Mouse (Mus musculus): Measurements from ENCODE around the gene Gabpb2. TPM values are rescaled to one million over a fixed set of nuclear protein-coding genes. Genes with fewer than 3 reads are reported as not detected.
"Not testable (repeated sequence)": the region's sequence is repeated elsewhere in the genome, so short reads cannot be mapped to it uniquely, and the experiment has no call there.

Gene Gabpb2
- total and polyA plus RNA-seq, 3 experiments = 8.6 to 14.1 (median 13.5) TPM

GRCm38 (mm10) chr3:95140795-95141194 lies 76.9 kb downstream of the Gabpb2 start:
- intact Hi-C loops (cut with DNase I) = loop anchor here (5.0 kb wide), 1 partner anchor 98 kb away; the partner anchor contains the start of gene Psmd4

DNA sequence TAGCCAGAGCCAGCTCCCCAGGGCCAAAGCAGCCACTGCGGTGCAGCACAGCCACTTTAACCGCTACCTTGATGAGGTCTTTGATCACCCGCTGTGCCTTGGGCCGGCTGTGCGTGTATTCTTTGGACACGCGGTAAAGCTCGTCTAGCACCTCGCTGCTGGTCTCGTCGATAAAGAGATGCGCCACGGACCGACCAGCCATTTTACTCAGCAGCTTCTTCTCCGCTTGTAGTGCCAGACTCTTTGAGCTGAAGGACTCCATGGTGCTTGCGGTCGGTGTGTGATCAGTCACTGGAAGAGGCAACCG lies 77.5 kb downstream of the Gabpb2 start:
- no peak for TF ChIP-seq POLR2A (IDR thresholded peaks at IDR 0.05; ENCODE audit: insufficient read depth, low read depth, low read length)
- no peak for TF ChIP-seq EP300 (IDR thresholded peaks at IDR 0.05; ENCODE audit: insufficient read depth, low read depth, low read length)
- TF ChIP-seq CTCF (IDR thresholded peaks at IDR 0.05) = no peak
- Histone ChIP-seq H3K27ac (no peak overlapping the region), H3K4me3 (no peak overlapping the region), H3K36me3 (ENCODE audit: control insufficient read depth, insufficient read depth, low read length) (no peaks in the 10 kb centered on the region), H3K27me3 (ENCODE audit: control insufficient read depth, insufficient read depth, low read length) (no peaks in the 10 kb centered on the region), H3K4me1 (ENCODE audit: control insufficient read depth, insufficient read depth, low read length) (peaks cover 3% of the 10 kb centered on the region; the same call in 1 of the 2 replicates), H3K9ac (ENCODE audit: low read depth, low read length) (no peak overlapping the region), H3K79me2 (replicated peaks; ENCODE audit: control insufficient read depth, insufficient read depth, low read length) (no peaks in the 10 kb centered on the region)
- intact Hi-C loops (cut with DNase I) = loop anchor here (5.0 kb wide), 1 partner anchor 98 kb away; the partner anchor contains the start of gene Psmd4
- DNase-seq = no peak
- WGBS = 73% methylated on average over 18 of the region's 18 CpGs

More at GRCm38 (mm10) chr3:95140795-95141194, 76.9 kb downstream of the Gabpb2 start:
- H3K79me2 ChIP-seq (replicated peaks; ENCODE audit: control insufficient read depth, insufficient read depth, low read length) = no peaks in the 10 kb centered on the region
- H3K36me3 ChIP-seq (ENCODE audit: control insufficient read depth, insufficient read depth, low read length) = no peaks in the 10 kb centered on the region
- H3K4me1 ChIP-seq (ENCODE audit: control insufficient read depth, insufficient read depth, low read length) = no peaks in the 10 kb centered on the region; the same call in 1 of the 2 replicates
- H3K27ac ChIP-seq = no peak overlapping the region; the same call in 1 of the 2 replicates
- no peak overlapping the region for H3K4me3 ChIP-seq
- H3K27me3 ChIP-seq (ENCODE audit: control insufficient read depth, insufficient read depth, low read length) = no peaks in the 10 kb centered on the region
- 96% methylated on average over 6 of the region's 6 CpGs for WGBS
- no peak for DNase-seq
- no peak overlapping the region for H3K9ac ChIP-seq (ENCODE audit: low read depth, low read length)
- TF ChIP-seq CTCF (IDR thresholded peaks at IDR 0.05) (no peak), POLR2A (IDR thresholded peaks at IDR 0.05; ENCODE audit: insufficient read depth, low read depth, low read length) (no peak), EP300 (IDR thresholded peaks at IDR 0.05; ENCODE audit: insufficient read depth, low read depth, low read length) (no peak)

- Histone ChIP-seq H3K9ac (ENCODE audit: low read depth, low read length) (no peak overlapping the region), H3K36me3 (ENCODE audit: control insufficient read depth, insufficient read depth, low read length) (no peaks in the 10 kb centered on the region), H3K4me1 (ENCODE audit: control insufficient read depth, insufficient read depth, low read length) (peaks cover 3% of the 10 kb centered on the region; the same call in 1 of the 2 replicates), H3K27ac (no peak overlapping the region), H3K27me3 (ENCODE audit: control insufficient read depth, insufficient read depth, low read length) (no peaks in the 10 kb centered on the region), H3K79me2 (replicated peaks; ENCODE audit: control insufficient read depth, insufficient read depth, low read length) (no peaks in the 10 kb centered on the region), H3K4me3 (no peak overlapping the region)
- intact Hi-C loops (cut with DNase I) = loop anchor here (5.0 kb wide), 1 partner anchor 97 kb away; the partner anchor contains the start of gene Psmd4
- TF ChIP-seq EP300 (IDR thresholded peaks at IDR 0.05; ENCODE audit: insufficient read depth, low read depth, low read length) (no peak), CTCF (IDR thresholded peaks at IDR 0.05) (no peak)
- DNase-seq = peak in 1 of 2 experiments; percentile 54
- WGBS = 70% methylated on average over 25 of the region's 25 CpGs
Observed at GRCm38 (mm10) chr3:95139586-95140288, 78.0 kb downstream of the Gabpb2 start.

DNA sequence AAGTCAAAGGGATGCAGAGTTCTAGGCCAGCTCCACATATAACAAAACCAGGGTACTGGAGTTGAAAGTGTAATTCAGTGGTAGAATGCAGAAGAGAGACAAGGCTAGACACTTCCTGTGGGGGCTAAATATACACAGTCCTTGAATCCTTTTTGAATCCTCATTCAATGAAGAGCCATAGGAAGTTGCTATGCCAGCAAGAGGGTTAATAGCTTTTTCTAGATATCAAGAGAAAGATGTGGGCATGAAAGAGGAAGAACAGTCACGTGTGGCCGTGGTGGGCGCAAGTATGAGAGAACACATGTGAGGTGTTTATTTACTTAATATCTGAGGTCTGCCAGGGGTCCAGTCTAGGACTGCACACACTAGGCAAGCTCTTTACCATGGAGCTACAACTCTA lies 81.4 kb downstream of the Gabpb2 start:
- TF ChIP-seq POLR2A (IDR thresholded peaks at IDR 0.05; ENCODE audit: insufficient read depth, low read depth, low read length) (no peak), CTCF (IDR thresholded peaks at IDR 0.05) (no peak), EP300 (IDR thresholded peaks at IDR 0.05; ENCODE audit: insufficient read depth, low read depth, low read length) (no peak)
- intact Hi-C loops (cut with DNase I) = no loop called here
- H3K27ac ChIP-seq = no peak overlapping the region

DNA sequence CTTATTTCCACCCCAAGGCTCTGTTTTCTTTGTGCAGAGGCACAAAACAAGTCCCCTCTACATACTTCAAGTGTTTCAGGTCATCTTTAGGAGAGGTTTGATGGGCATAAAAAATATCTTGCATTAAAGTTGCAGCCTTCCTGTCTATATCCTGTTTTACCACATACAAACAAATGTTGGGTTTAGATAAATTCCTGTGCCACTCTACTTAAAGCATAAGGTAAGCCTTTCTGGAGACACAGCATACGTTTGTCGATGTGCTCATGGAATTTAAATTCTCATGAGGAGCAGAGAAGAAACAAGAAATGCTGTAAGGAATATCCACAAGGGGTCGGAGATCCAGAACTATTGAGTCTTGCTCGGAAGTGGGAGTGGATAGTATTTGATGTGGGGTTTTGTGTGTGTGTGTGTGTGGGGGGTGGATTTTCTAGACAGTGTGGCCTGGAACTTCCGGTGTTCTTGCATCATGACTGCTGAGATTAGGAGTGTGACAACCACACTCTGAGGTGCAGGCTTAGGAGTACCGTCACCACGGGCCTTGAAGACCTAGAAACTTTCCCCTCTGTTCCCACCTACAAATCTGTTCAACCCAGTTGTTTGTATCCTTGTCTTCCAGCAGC lies 82.2 kb downstream of the Gabpb2 start:
- Histone ChIP-seq H3K4me3 (no peak overlapping the region; the same call in 1 of the 2 replicates), H3K27me3 (ENCODE audit: control insufficient read depth, insufficient read depth, low read length) (no peaks in the 10 kb centered on the region), H3K4me1 (ENCODE audit: control insufficient read depth, insufficient read depth, low read length) (peaks cover 6% of the 10 kb centered on the region), H3K36me3 (ENCODE audit: control insufficient read depth, insufficient read depth, low read length) (no peaks in the 10 kb centered on the region; the same call in 1 of the 2 replicates), H3K27ac (no peak overlapping the region), H3K9ac (ENCODE audit: low read depth, low read length) (no peak overlapping the region), H3K79me2 (replicated peaks; ENCODE audit: control insufficient read depth, insufficient read depth, low read length) (no peaks in the 10 kb centered on the region)
- intact Hi-C loops (cut with DNase I) = no loop called here
- TF ChIP-seq CTCF (IDR thresholded peaks at IDR 0.05) (no peak), EP300 (IDR thresholded peaks at IDR 0.05; ENCODE audit: insufficient read depth, low read depth, low read length) (no peak), POLR2A (IDR thresholded peaks at IDR 0.05; ENCODE audit: insufficient read depth, low read depth, low read length) (no peak)
- 55% methylated on average over 7 of the region's 7 CpGs for WGBS
- no peak for DNase-seq

More for the DNA sequence above, 81.4 kb downstream of the Gabpb2 start:
- no peaks in the 10 kb centered on the region for H3K79me2 ChIP-seq (replicated peaks; ENCODE audit: control insufficient read depth, insufficient read depth, low read length)
- no peak overlapping the region for H3K9ac ChIP-seq (ENCODE audit: low read depth, low read length)
- H3K4me3 ChIP-seq = no peak overlapping the region
- H3K27me3 ChIP-seq (ENCODE audit: control insufficient read depth, insufficient read depth, low read length) = no peaks in the 10 kb centered on the region
- DNase-seq = no peak
- no peaks in the 10 kb centered on the region; the same call in 1 of the 2 replicates for H3K36me3 ChIP-seq (ENCODE audit: control insufficient read depth, insufficient read depth, low read length)
- H3K4me1 ChIP-seq (ENCODE audit: control insufficient read depth, insufficient read depth, low read length) = peaks cover 6% of the 10 kb centered on the region
- 87% methylated on average over 3 of the region's 3 CpGs for WGBS

DNA sequence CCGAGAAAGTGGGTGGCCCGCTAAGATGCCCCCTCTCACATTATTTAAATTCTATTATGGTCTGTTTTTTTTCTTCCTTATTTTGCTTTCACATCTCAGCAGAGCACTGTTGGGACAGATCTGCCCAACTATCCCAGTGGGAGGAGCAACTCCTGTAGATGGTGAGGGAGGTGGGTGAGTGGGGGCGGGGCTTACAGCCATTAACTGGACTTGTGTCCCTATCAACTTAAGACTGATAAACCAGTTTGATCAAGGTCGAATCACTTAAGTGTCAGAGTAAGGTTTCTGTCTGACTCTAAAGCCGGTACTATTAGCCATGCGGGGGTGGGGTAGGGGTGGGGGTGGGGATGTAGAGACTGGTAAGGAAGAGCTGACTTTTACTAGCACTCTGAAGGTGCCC lies 82.7 kb downstream of the Gabpb2 start:
- no peaks in the 10 kb centered on the region for H3K27me3 ChIP-seq (ENCODE audit: control insufficient read depth, insufficient read depth, low read length)
- no peak overlapping the region for H3K9ac ChIP-seq (ENCODE audit: low read depth, low read length)
- H3K27ac ChIP-seq = peak overlapping the region; percentile 1; the same call in 1 of the 2 replicates
- DNase-seq = peak; percentile 58 to 62
- H3K4me3 ChIP-seq = peak overlapping the region; percentile 44
- 9% methylated on average over 6 of the region's 6 CpGs for WGBS
- H3K4me1 ChIP-seq (ENCODE audit: control insufficient read depth, insufficient read depth, low read length) = peaks cover 6% of the 10 kb centered on the region
- TF ChIP-seq CTCF (IDR thresholded peaks at IDR 0.05) (no peak), POLR2A (IDR thresholded peaks at IDR 0.05; ENCODE audit: insufficient read depth, low read depth, low read length) (peak; percentile 51), EP300 (IDR thresholded peaks at IDR 0.05; ENCODE audit: insufficient read depth, low read depth, low read length) (no peak)
- intact Hi-C loops (cut with DNase I) = no loop called here
- no peaks in the 10 kb centered on the region for H3K79me2 ChIP-seq (replicated peaks; ENCODE audit: control insufficient read depth, insufficient read depth, low read length)
- H3K36me3 ChIP-seq (ENCODE audit: control insufficient read depth, insufficient read depth, low read length) = no peaks in the 10 kb centered on the region; the same call in 1 of the 2 replicates

DNA sequence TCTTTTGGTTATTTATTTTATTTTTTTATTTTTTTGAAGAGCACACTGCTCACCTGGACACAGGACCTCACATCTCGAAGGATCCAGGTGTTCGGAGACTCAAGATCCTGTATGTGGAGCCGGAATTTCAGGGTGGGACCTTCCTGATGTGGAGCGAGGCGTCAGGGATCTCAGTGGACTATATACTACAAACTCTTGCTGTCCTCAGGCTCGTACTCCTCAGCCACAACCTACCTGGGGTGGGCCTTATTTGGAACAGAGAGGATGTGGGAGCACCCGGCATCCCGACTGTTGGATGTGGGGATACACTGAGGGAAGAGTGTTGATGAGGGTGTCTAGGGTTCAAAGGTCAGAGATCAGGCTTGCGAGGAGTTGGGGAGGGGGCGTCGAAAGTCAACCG lies 83.6 kb downstream of the Gabpb2 start:
- H3K79me2 ChIP-seq (replicated peaks; ENCODE audit: control insufficient read depth, insufficient read depth, low read length); H3K27me3 ChIP-seq (ENCODE audit: control insufficient read depth, insufficient read depth, low read length); H3K36me3 ChIP-seq (ENCODE audit: control insufficient read depth, insufficient read depth, low read length); DNase-seq; H3K4me3 ChIP-seq; intact Hi-C loops (cut with DNase I); H3K27ac ChIP-seq; H3K4me1 ChIP-seq (ENCODE audit: control insufficient read depth, insufficient read depth, low read length); H3K9ac ChIP-seq (ENCODE audit: low read depth, low read length): not testable (repeated sequence)
- WGBS = no CpG with 5 or more reads among the region's 12 CpGs

All from heart, adult 2 months (tissue).